Mouse (Mus musculus): ENCODE measurements at regions not wholly inside any gene's neighbourhood (a gene's known extent, or its start where the extent isn't known, plus 50 kb on each side); places are given as distances from the start of the nearest gene placed in this dataset.

DNA sequence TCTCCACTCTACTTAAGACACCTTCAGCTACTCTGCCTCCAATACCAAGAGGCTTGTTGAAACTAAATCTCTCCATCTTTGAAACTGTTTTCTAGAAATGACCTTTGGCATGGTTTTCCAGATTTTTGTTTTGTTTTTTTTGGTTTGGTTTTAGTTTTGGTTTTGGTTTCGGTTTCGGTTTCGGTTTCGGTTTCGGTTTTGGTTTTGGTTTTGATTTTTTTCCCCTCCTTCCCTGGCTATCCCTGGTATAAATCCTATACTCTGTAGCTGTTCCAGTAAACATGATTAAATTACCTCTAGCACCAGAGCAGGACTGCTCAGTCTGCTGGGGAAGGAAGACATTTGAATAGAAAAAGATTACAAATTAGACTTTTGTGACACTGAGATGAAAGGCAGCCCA, 454.0 kb downstream of the Nuf2 start:
- over 99% methylated on average over 5 of the region's 5 CpGs for WGBS
- ATAC-seq (ENCODE audit: insufficient read depth, low FRiP score, low read depth): no peak

GRCm38 (mm10) chr1:169076006-169076405, 455.3 kb downstream of the Nuf2 start:
- no peak overlapping the region for H3K4me2 ChIP-seq
- ATAC-seq (ENCODE audit: insufficient read depth, low FRiP score, low read depth): no peak

More for the DNA sequence above, 454.0 kb downstream of the Nuf2 start:
- no peaks in the 10 kb centered on the region for H3K4me1 ChIP-seq
- no peak overlapping the region for H3K27ac ChIP-seq
- no peaks in the 10 kb centered on the region for H3K9me3 ChIP-seq
- H3K36me3 ChIP-seq: no peaks in the 10 kb centered on the region
- no peaks in the 10 kb centered on the region for H3K27me3 ChIP-seq (replicated peaks)
- H3K9ac ChIP-seq: no peak overlapping the region
- H3K4me3 ChIP-seq (replicated peaks): no peak overlapping the region
- H3K4me2 ChIP-seq: no peak overlapping the region

DNA sequence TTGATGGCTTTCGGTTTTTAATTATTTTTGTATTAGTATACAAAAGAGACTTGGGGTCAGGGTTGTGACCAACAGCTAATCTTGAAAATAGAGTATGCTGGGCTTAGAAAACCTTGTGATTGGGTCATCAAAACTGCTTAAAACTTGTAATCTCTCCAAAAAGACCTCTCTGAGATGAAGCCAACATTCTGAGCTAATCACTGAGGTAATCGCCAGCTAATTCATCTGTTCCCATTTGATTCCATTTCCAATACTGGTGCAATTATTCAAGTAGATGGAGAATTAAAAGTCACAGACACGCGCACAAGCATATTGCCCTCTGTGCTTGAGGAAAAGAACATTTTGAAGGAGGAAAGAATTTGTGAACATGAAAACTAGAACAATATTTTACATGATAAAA, 459.9 kb downstream of the Nuf2 start:
- H3K27ac ChIP-seq: no peak overlapping the region
- no peaks in the 10 kb centered on the region for H3K36me3 ChIP-seq
- H3K27me3 ChIP-seq (replicated peaks): no peaks in the 10 kb centered on the region
- no peak for ATAC-seq (ENCODE audit: insufficient read depth, low FRiP score, low read depth)
- H3K9ac ChIP-seq: no peak overlapping the region
- no peaks in the 10 kb centered on the region for H3K4me1 ChIP-seq
- H3K4me2 ChIP-seq: no peak overlapping the region
- no peak overlapping the region for H3K4me3 ChIP-seq (replicated peaks)
- 87% methylated on average over 4 of the region's 4 CpGs for WGBS
- H3K9me3 ChIP-seq: no peaks in the 10 kb centered on the region

More at GRCm38 (mm10) chr1:169076006-169076405, 455.3 kb downstream of the Nuf2 start:
- Histone ChIP-seq H3K9ac (no peak overlapping the region), H3K4me1 (no peaks in the 10 kb centered on the region), H3K36me3 (no peaks in the 10 kb centered on the region), H3K27me3 (replicated peaks) (no peaks in the 10 kb centered on the region), H3K27ac (no peak overlapping the region), H3K9me3 (no peaks in the 10 kb centered on the region), H3K4me3 (replicated peaks) (no peak overlapping the region)
- WGBS: 33% methylated on average over 7 of the region's 7 CpGs

DNA sequence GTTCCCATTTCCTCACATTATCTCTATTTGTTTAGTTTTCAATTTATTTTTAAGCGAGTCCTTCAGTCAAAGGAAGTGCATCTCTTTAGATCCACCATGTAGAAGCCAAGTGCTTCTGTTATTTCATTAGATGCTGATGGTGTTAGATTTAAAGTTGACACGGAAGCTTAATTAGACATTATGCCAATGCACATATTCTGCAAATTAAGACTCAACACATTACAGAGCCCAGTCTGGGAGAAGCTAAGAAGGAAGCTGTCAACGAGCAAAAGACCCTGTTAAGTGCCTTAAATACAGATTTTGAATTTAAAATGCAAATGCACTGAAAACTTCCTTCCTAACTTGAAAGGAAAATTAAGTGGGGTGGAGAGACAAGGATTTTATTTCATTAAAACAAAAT, 461.6 kb downstream of the Nuf2 start:
- Histone ChIP-seq H3K4me3 (replicated peaks) (no peak overlapping the region), H3K4me2 (no peak overlapping the region), H3K9me3 (no peaks in the 10 kb centered on the region), H3K36me3 (no peaks in the 10 kb centered on the region), H3K9ac (no peak overlapping the region), H3K4me1 (no peaks in the 10 kb centered on the region), H3K27me3 (replicated peaks) (no peaks in the 10 kb centered on the region), H3K27ac (no peak overlapping the region)
- WGBS: 83% methylated on average over 3 of the region's 3 CpGs
- no peak for ATAC-seq (ENCODE audit: insufficient read depth, low FRiP score, low read depth)

GRCm38 (mm10) chr1:169066795-169067194, 464.5 kb downstream of the Nuf2 start:
- Histone ChIP-seq H3K9ac (no peak overlapping the region), H3K9me3 (no peaks in the 10 kb centered on the region), H3K4me3 (replicated peaks) (no peak overlapping the region), H3K4me2 (no peak overlapping the region), H3K36me3 (no peaks in the 10 kb centered on the region), H3K27ac (no peak overlapping the region), H3K4me1 (no peaks in the 10 kb centered on the region), H3K27me3 (replicated peaks) (no peaks in the 10 kb centered on the region)
- 60% methylated on average over 4 of the region's 4 CpGs for WGBS
- no peak for ATAC-seq (ENCODE audit: insufficient read depth, low FRiP score, low read depth)

DNA sequence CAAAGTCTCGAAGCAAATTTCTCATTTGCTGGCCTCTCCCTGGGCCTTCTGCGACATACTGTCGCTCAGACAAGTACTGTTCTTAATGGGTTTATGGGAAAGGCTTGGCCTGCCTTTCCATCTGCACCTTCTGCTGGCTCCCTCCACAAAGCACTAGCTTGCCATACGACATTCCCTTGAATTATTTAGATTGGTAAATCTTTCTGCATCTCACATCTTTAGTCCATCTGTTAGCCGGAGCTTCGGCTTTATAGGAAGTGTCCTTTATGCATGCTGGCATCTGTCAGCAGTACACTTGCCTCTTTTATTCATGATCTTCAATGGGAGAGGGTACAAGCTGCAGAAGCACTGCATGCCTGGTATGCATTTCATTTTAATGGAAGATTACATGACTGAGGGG, 470.6 kb downstream of the Nuf2 start:
- ATAC-seq (ENCODE audit: insufficient read depth, low FRiP score, low read depth): no peak

GRCm38 (mm10) chr1:169060145-169060544, 471.1 kb downstream of the Nuf2 start:
- Histone ChIP-seq H3K4me1 (no peaks in the 10 kb centered on the region), H3K9me3 (no peaks in the 10 kb centered on the region), H3K4me2 (no peak overlapping the region), H3K27me3 (replicated peaks) (no peaks in the 10 kb centered on the region), H3K9ac (no peak overlapping the region), H3K36me3 (no peaks in the 10 kb centered on the region), H3K4me3 (replicated peaks) (no peak overlapping the region), H3K27ac (no peak overlapping the region)
- 80% methylated on average over 5 of the region's 5 CpGs for WGBS
- ATAC-seq (ENCODE audit: insufficient read depth, low FRiP score, low read depth): no peak

More for the DNA sequence above, 470.6 kb downstream of the Nuf2 start:
- Histone ChIP-seq H3K36me3 (no peaks in the 10 kb centered on the region), H3K27ac (no peak overlapping the region), H3K4me3 (replicated peaks) (no peak overlapping the region), H3K9ac (no peak overlapping the region), H3K27me3 (replicated peaks) (no peaks in the 10 kb centered on the region), H3K4me1 (no peaks in the 10 kb centered on the region), H3K4me2 (no peak overlapping the region), H3K9me3 (no peaks in the 10 kb centered on the region)
- WGBS: 68% methylated on average over 6 of the region's 6 CpGs

DNA sequence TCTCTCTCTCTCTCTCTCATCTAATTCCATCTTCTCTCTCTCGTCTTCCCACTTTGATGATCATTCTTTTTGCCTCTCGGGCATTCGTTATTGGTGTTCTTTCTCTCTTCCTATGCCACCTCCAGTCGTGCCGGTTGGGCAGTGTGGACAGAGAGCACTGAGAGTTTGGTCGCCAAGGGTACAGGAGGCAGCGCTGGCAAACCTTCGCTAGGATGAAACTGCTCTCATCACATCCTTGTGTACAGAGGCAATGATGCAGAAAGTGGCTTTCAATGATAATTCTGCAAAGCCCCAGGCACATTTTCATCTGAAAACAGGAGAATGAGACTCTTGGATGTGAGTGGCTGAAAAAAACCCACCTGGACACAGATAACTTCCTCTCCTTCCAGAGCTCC, 479.4 kb downstream of the Nuf2 start:
- Histone ChIP-seq H3K4me3 (replicated peaks) (no peak overlapping the region), H3K9ac (no peak overlapping the region), H3K36me3 (no peaks in the 10 kb centered on the region), H3K27ac (no peak overlapping the region), H3K9me3 (no peaks in the 10 kb centered on the region), H3K27me3 (replicated peaks) (no peaks in the 10 kb centered on the region), H3K4me2 (no peak overlapping the region), H3K4me1 (peaks cover 3% of the 10 kb centered on the region; the same call in 1 of the 2 replicates)
- 74% methylated on average over 8 of the region's 8 CpGs for WGBS
- no peak for ATAC-seq (ENCODE audit: insufficient read depth, low FRiP score, low read depth)

GRCm38 (mm10) chr1:169051085-169051862, 480.0 kb downstream of the Nuf2 start:
- no peaks in the 10 kb centered on the region for H3K9me3 ChIP-seq
- 0 out of 2 replicates have a peak, but pooled peaks have one; percentile 27 for ATAC-seq (ENCODE audit: insufficient read depth, low FRiP score, low read depth)
- 24% methylated on average over 11 of the region's 11 CpGs for WGBS
- no peaks in the 10 kb centered on the region for H3K36me3 ChIP-seq
- H3K4me2 ChIP-seq: no peak overlapping the region
- peaks cover 3% of the 10 kb centered on the region; the same call in 1 of the 2 replicates for H3K4me1 ChIP-seq
- H3K4me3 ChIP-seq (replicated peaks): no peak overlapping the region
- H3K27ac ChIP-seq: no peak overlapping the region
- no peaks in the 10 kb centered on the region for H3K27me3 ChIP-seq (replicated peaks)
- H3K9ac ChIP-seq: no peak overlapping the region

DNA sequence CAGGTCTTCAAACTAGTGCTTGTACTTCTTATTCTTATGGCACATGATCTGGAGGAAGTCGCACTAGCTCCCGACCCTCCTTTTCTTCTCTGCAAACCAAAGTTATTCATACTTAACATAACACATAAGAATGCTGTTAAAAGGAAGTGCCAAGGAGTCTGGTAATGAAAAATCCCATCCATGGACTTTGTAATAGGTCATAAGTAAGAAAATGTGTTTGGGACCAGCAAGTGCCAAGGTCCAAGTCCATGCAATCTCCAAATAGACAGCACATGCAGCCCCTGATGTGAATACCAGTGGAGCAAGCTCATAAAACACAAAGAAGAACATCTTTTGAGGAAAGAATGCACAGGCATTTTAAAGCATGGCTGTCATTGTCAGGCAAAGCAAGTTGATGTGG, 481.4 kb downstream of the Nuf2 start:
- Histone ChIP-seq H3K4me1 (peaks cover 3% of the 10 kb centered on the region; the same call in 1 of the 2 replicates), H3K36me3 (no peaks in the 10 kb centered on the region), H3K9ac (no peak overlapping the region), H3K4me2 (no peak overlapping the region), H3K27ac (no peak overlapping the region), H3K9me3 (no peaks in the 10 kb centered on the region), H3K27me3 (replicated peaks) (no peaks in the 10 kb centered on the region), H3K4me3 (replicated peaks) (no peak overlapping the region)
- 94% methylated on average over 2 of the region's 2 CpGs for WGBS
- ATAC-seq (ENCODE audit: insufficient read depth, low FRiP score, low read depth): no peak

DNA sequence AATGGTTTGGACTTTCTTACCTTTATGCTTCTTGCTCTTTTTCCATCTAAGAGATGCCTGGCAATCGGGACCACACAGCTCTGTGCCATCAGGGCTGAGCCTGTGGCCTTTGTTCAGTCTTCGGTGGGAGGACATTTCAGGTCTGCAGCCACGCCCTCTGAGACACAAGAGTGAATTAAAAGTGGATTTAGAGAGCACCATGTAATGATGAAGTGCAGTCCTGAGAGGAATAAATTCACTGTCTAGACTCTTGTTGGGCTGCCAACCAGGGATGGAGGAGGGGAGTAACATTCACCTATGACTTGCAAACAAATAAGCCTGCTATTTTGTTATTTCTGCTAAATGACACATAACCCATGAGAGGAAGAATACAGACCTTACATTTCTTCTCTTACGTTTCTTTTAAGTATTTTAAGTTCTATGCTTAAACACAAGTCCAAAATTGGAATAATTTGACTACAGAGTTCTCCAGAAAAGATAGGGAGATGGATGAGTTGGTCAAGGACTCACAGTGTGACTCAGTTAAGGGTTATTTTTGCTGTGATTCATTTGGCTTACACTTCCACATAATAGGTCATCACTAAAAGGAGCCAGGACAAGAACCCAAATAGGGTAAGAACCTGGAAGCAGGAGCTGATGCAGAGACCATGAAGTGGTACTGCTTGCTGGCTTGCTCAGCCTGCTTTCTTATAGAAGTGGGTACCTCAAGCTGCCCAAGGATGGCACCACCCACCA, 484.3 kb downstream of the Nuf2 start:
- Histone ChIP-seq H3K9me3 (no peaks in the 10 kb centered on the region), H3K4me3 (replicated peaks) (no peak overlapping the region), H3K27ac (no peak overlapping the region), H3K4me1 (peaks cover 3% of the 10 kb centered on the region; the same call in 1 of the 2 replicates), H3K27me3 (replicated peaks) (no peaks in the 10 kb centered on the region), H3K36me3 (no peaks in the 10 kb centered on the region), H3K9ac (no peak overlapping the region), H3K4me2 (no peak overlapping the region)
- 75% methylated on average over 4 of the region's 4 CpGs for WGBS
- no peak for ATAC-seq (ENCODE audit: insufficient read depth, low FRiP score, low read depth)

- no peak for ATAC-seq (ENCODE audit: insufficient read depth, low FRiP score, low read depth)
- H3K27me3 ChIP-seq (replicated peaks): no peaks in the 10 kb centered on the region
- no peak overlapping the region for H3K27ac ChIP-seq
- H3K36me3 ChIP-seq: no peaks in the 10 kb centered on the region
- H3K9ac ChIP-seq: no peak overlapping the region
- no peaks in the 10 kb centered on the region for H3K9me3 ChIP-seq
- H3K4me1 ChIP-seq: no peaks in the 10 kb centered on the region
- no peak overlapping the region for H3K4me3 ChIP-seq (replicated peaks)
- 50% methylated on average over 1 of the region's 1 CpGs for WGBS
- H3K4me2 ChIP-seq: no peak overlapping the region
Measured at GRCm38 (mm10) chr1:169033517-169033916, 497.7 kb downstream of the Nuf2 start.
